Mouse (Mus musculus) spleen, adult 2 months (tissue): ENCODE measurements around the gene Zfp804a.

Experiments used
- CTCF ChIP-seq: fragments of 200-500 bp; IDR thresholded peaks from 2 replicates; pipeline ENCODE4 v1.5.1; 2011; ENCODE audit warnings: mild to moderate bottlenecking, inconsistent platforms; ENCODE audit not compliant: insufficient read depth, insufficient read length, insufficient replicate concordance; ENCODE audit errors: extremely low read depth
- POLR2A ChIP-seq: fragments of 200-500 bp; IDR thresholded peaks from 2 replicates; pipeline ENCODE4 v1.6.1; 2011; ENCODE audit warnings: low read depth, low read length, inconsistent platforms

DNA sequence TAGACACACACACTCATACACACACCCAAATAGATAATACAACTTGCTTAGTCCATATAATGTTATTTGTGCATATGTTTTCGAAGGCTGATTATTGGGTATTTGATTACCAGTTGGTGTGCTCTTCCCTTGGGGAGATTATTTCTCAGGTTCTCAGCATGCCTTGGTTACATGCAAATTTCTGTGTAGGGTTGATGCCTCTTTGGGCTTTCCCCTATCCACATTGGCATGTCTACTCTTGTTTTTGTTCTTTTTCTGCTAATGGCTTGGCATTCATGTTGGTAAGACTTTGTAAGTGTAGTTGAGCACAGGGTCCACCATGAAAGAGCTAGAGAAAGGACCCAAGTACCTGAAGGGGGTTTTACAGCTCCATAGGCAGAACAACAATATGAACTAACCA is 14.9 kb downstream of the Zfp804a start:
- no peak for TF ChIP-seq CTCF
- no peak for TF ChIP-seq POLR2A
